Mouse (Mus musculus) myocyte (in vitro differentiated cells): ENCODE measurements at regions not wholly inside any gene's neighbourhood (a gene's known extent, or its start where the extent isn't known, plus 50 kb on each side); places are given as distances from the start of the nearest gene placed in this dataset.
"Not testable (repeated sequence)": the region's sequence is repeated elsewhere in the genome, so short reads cannot be mapped to it uniquely, and the experiment has no call there.

Source experiments
- E2F4 ChIP-seq: IDR thresholded peaks from one replicate; pipeline ENCODE4 v1.6.1; 2011; ENCODE audit warnings: mild to moderate bottlenecking, control low read depth, moderate library complexity; ENCODE audit not compliant: insufficient read depth
- POLR2A ChIP-seq: IDR thresholded peaks from one replicate; pipeline ENCODE4 v1.6.1; 2011; ENCODE audit warnings: low read depth, mild to moderate bottlenecking, control low read depth, moderate library complexity; ENCODE audit not compliant: insufficient read length
- REST ChIP-seq: IDR thresholded peaks from one replicate; pipeline ENCODE4 v1.6.1; 2011; ENCODE audit warnings: mild to moderate bottlenecking, control low read depth, moderate library complexity; ENCODE audit not compliant: insufficient read depth, insufficient read length
- TCF12 ChIP-seq: IDR thresholded peaks from one replicate; pipeline ENCODE4 v1.6.1; 2011; ENCODE audit warnings: mild to moderate bottlenecking, control low read depth; ENCODE audit not compliant: poor library complexity, insufficient read depth, severe bottlenecking

DNA sequence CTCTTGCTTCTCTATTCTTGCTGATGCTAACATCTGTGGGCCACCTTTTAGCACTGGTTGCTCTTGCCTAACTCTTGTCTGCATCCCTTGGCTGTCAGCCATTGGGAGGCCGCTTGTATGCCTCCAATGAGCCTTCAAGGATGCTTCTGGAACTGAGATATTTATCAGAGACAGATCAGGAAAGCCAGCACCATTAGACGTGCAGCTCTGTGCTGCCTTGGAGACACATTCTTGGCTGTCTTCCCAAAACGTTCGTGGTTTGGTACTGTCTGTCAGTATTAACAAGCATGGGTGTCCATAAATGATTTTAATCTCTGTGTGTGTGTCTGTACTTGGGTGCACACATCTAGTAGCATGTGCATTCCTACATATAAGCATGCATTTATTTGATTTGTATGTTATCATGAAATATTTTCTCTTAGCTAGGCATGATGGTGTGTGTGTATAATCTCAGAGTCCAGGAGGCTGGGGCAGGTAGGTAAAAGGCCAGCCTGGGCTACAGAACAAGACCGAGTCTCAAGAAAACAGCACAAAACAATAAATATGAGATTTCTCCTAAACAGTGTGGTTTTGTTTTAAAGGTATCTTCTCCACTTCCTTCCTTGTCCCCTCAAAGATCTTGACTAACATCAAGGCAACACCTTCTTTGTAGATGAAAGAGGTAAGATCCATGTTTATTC is 111.4 kb downstream of the Gm31371 start:
- not testable (repeated sequence) for TF ChIP-seq TCF12, POLR2A, REST, E2F4
